Mouse (Mus musculus): Measurements from ENCODE around the gene AA467197. TPM values are rescaled to one million over a fixed set of nuclear protein-coding genes. Genes with fewer than 3 reads are reported as not detected.

AA467197 gene
- total and polyA plus RNA-seq, 3 experiments = 0.36 to 0.44 TPM; not detected in 1

DNA sequence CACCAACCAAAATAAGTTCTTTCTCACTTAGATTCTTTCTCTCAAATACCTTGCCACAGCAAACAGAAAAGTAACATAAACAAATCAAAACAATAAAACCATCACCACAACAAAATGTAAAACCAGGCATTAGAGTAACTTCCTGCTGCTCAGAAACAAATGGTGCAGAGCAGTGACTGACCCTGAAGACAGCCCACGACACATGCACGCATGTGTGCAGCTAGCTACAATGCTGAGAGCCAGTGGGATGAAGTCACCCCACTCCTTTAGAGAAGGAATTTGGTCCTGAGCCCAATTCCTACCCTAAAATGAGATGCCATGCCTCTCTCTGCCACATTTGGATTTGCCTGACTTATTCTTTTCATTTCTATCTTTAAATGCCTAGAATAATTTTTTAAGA, 35.4 kb upstream of the AA467197 start:
- Histone ChIP-seq H3K79me2 (replicated peaks; ENCODE audit: control insufficient read depth, insufficient read depth, low read length) (no peaks in the 10 kb centered on the region), H3K4me1 (ENCODE audit: control insufficient read depth, insufficient read depth, low read length) (no peaks in the 10 kb centered on the region; the same call in 1 of the 2 replicates), H3K9ac (ENCODE audit: low read depth, low read length) (no peak overlapping the region), H3K4me3 (no peak overlapping the region), H3K27me3 (ENCODE audit: control insufficient read depth, insufficient read depth, low read length) (no peaks in the 10 kb centered on the region), H3K36me3 (ENCODE audit: control insufficient read depth, insufficient read depth, low read length) (no peaks in the 10 kb centered on the region), H3K27ac (no peak overlapping the region)
- TF ChIP-seq POLR2A (IDR thresholded peaks at IDR 0.05; ENCODE audit: insufficient read depth, low read depth, low read length) = no peak
- TF ChIP-seq CTCF (IDR thresholded peaks at IDR 0.05) = no peak
- no peak for TF ChIP-seq EP300 (IDR thresholded peaks at IDR 0.05; ENCODE audit: insufficient read depth, low read depth, low read length)
- intact Hi-C loops (cut with DNase I) = no loop called here
- whole genome bisulfite sequencing = 60% methylated on average over 2 of the region's 2 CpGs
- DNase-seq = no peak

- H3K36me3 ChIP-seq (ENCODE audit: control insufficient read depth, insufficient read depth, low read length) = no peaks in the 10 kb centered on the region
- no peak overlapping the region for H3K9ac ChIP-seq (ENCODE audit: low read depth, low read length)
- WGBS = 78% methylated on average over 5 of the region's 5 CpGs
- no peak overlapping the region for H3K27ac ChIP-seq
- H3K79me2 ChIP-seq (replicated peaks; ENCODE audit: control insufficient read depth, insufficient read depth, low read length) = no peaks in the 10 kb centered on the region
- DNase-seq = no peak
- intact Hi-C loops (cut with DNase I) = no loop called here
- no peak for TF ChIP-seq CTCF (IDR thresholded peaks at IDR 0.05)
- TF ChIP-seq POLR2A (IDR thresholded peaks at IDR 0.05; ENCODE audit: insufficient read depth, low read depth, low read length) = no peak
- no peak for TF ChIP-seq EP300 (IDR thresholded peaks at IDR 0.05; ENCODE audit: insufficient read depth, low read depth, low read length)
- H3K4me1 ChIP-seq (ENCODE audit: control insufficient read depth, insufficient read depth, low read length) = no peaks in the 10 kb centered on the region
- no peaks in the 10 kb centered on the region for H3K27me3 ChIP-seq (ENCODE audit: control insufficient read depth, insufficient read depth, low read length)
- H3K4me3 ChIP-seq = no peak overlapping the region
These were observed 31.0 kb upstream of the AA467197 start for GRCm38 (mm10) chr2:122605829-122606228.

DNA sequence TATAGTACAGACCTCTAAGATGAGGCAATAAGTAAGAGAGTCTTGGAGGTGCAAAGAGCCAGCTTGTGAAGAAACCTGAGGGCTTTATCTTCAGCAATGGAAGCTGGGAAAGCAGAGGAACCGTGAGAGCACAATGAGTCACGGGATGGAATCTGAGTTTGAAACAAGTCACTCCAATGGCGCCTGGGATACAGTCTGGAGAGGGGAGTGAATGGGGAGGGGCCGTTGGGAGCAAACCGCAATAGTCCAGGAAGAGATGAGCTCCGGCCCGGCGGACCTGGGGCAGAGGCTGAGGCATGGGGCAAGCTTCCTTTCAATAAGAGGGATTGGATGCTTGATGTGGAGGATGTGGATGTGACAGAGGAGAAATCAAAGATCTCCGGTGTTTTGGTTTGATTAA, 28.0 kb upstream of the AA467197 start:
- Histone ChIP-seq H3K27me3 (ENCODE audit: control insufficient read depth, insufficient read depth, low read length) (no peaks in the 10 kb centered on the region), H3K79me2 (replicated peaks; ENCODE audit: control insufficient read depth, insufficient read depth, low read length) (no peaks in the 10 kb centered on the region), H3K4me3 (no peak overlapping the region), H3K27ac (no peak overlapping the region), H3K9ac (ENCODE audit: low read depth, low read length) (no peak overlapping the region), H3K4me1 (ENCODE audit: control insufficient read depth, insufficient read depth, low read length) (no peaks in the 10 kb centered on the region; the same call in 1 of the 2 replicates), H3K36me3 (ENCODE audit: control insufficient read depth, insufficient read depth, low read length) (no peaks in the 10 kb centered on the region)
- WGBS = 55% methylated on average over 9 of the region's 9 CpGs
- intact Hi-C loops (cut with DNase I) = no loop called here
- TF ChIP-seq EP300 (IDR thresholded peaks at IDR 0.05; ENCODE audit: insufficient read depth, low read depth, low read length) = no peak
- no peak for TF ChIP-seq POLR2A (IDR thresholded peaks at IDR 0.05; ENCODE audit: insufficient read depth, low read depth, low read length)
- TF ChIP-seq CTCF (IDR thresholded peaks at IDR 0.05) = no peak
- no peak for DNase-seq

DNA sequence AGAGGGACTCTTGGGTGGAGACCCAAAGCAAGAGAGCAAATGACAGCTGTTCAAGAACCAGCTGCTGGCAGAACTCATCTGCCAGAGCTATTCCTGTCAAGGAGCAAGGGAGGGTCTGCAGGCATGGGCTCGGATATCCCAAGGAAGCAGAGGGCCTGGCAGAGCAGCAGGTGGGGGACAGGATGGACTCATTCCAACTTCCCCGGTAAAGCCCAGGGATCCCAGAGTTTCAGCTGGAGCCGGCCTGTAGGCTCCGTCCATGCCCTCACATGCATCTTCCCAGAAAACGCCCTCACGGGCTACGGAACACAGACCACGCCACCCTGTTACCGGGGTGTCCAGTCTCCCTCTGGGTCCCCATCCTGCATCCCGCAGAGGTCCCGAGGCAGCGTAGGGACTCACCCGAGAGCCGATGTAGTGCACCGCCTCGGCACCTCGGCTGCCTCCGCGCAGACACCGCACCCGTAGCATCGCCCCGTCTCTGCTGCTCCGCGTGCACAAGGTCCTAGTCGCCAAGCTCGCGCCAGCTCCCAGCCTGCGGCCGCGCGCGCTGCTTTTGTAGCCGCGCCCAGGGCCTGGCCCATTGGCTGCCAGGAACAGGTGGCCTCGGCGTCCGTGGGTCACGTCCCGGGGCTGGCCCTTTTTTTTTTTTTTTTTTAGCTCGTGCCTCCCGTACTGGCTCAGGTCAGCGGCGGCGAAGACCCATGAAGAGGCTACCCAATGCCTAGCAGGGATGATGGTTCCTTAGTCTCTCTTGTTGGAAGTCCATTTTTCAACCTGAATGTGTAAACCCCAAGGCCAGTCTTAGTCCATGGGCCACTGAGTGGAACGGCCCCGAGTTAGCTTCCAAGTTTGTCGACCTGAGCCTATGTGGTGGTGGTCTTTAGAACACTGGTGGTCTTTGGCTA, 25.8 kb upstream of the AA467197 start, which contains the start of gene Gatm:
TSS of gene Gatm (minus strand) at position 558 of the 908 bp plus-strand sequence.
- peak; percentile 75 to 81 for DNase-seq
- no peaks in the 10 kb centered on the region; the same call in 1 of the 2 replicates for H3K4me1 ChIP-seq (ENCODE audit: control insufficient read depth, insufficient read depth, low read length)
- H3K79me2 ChIP-seq (replicated peaks; ENCODE audit: control insufficient read depth, insufficient read depth, low read length) = no peaks in the 10 kb centered on the region
- 3% methylated on average over 48 of the region's 48 CpGs for WGBS
- H3K9ac ChIP-seq (ENCODE audit: low read depth, low read length) = peak within 1 kb of the TSS; percentile 72
- H3K36me3 ChIP-seq (ENCODE audit: control insufficient read depth, insufficient read depth, low read length) = no peaks in the 10 kb centered on the region
- H3K27ac ChIP-seq = no peak within 1 kb of the TSS; the same call in 1 of the 2 replicates
- no peak for TF ChIP-seq POLR2A (IDR thresholded peaks at IDR 0.05; ENCODE audit: insufficient read depth, low read depth, low read length)
- TF ChIP-seq EP300 (IDR thresholded peaks at IDR 0.05; ENCODE audit: insufficient read depth, low read depth, low read length) = no peak
- H3K4me3 ChIP-seq = peak within 1 kb of the TSS; percentile 58
- H3K27me3 ChIP-seq (ENCODE audit: control insufficient read depth, insufficient read depth, low read length) = no peaks in the 10 kb centered on the region
- intact Hi-C loops (cut with DNase I) = loop anchor here (5.0 kb wide), 1 partner anchor 39 kb away; no protein-coding TSS in a partner anchor

GRCm38 (mm10) chr2:122611654-122611973, 25.2 kb upstream of the AA467197 start:
- Histone ChIP-seq H3K27me3 (ENCODE audit: control insufficient read depth, insufficient read depth, low read length) (no peaks in the 10 kb centered on the region), H3K4me1 (ENCODE audit: control insufficient read depth, insufficient read depth, low read length) (no peaks in the 10 kb centered on the region; the same call in 1 of the 2 replicates), H3K79me2 (replicated peaks; ENCODE audit: control insufficient read depth, insufficient read depth, low read length) (no peaks in the 10 kb centered on the region), H3K27ac (no peak overlapping the region), H3K4me3 (no peak overlapping the region; the same call in 1 of the 2 replicates), H3K9ac (ENCODE audit: low read depth, low read length) (no peak overlapping the region), H3K36me3 (ENCODE audit: control insufficient read depth, insufficient read depth, low read length) (no peaks in the 10 kb centered on the region)
- no peak for DNase-seq
- intact Hi-C loops (cut with DNase I) = loop anchor here (5.0 kb wide), 1 partner anchor 39 kb away; no protein-coding TSS in a partner anchor
- 83% methylated on average over 4 of the region's 4 CpGs for WGBS
- TF ChIP-seq EP300 (IDR thresholded peaks at IDR 0.05; ENCODE audit: insufficient read depth, low read depth, low read length) (no peak), CTCF (IDR thresholded peaks at IDR 0.05) (no peak), POLR2A (IDR thresholded peaks at IDR 0.05; ENCODE audit: insufficient read depth, low read depth, low read length) (no peak)

- DNase-seq = no peak
- Histone ChIP-seq H3K36me3 (ENCODE audit: control insufficient read depth, insufficient read depth, low read length) (no peaks in the 10 kb centered on the region), H3K27me3 (ENCODE audit: control insufficient read depth, insufficient read depth, low read length) (no peaks in the 10 kb centered on the region), H3K27ac (no peak overlapping the region), H3K4me1 (ENCODE audit: control insufficient read depth, insufficient read depth, low read length) (no peaks in the 10 kb centered on the region; the same call in 1 of the 2 replicates), H3K9ac (ENCODE audit: low read depth, low read length) (no peak overlapping the region), H3K4me3 (no peak overlapping the region), H3K79me2 (replicated peaks; ENCODE audit: control insufficient read depth, insufficient read depth, low read length) (no peaks in the 10 kb centered on the region)
- intact Hi-C loops (cut with DNase I) = no loop called here
- 60% methylated on average over 6 of the region's 6 CpGs for WGBS
- no peak for TF ChIP-seq EP300 (IDR thresholded peaks at IDR 0.05; ENCODE audit: insufficient read depth, low read depth, low read length)
- TF ChIP-seq CTCF (IDR thresholded peaks at IDR 0.05) = no peak
- TF ChIP-seq POLR2A (IDR thresholded peaks at IDR 0.05; ENCODE audit: insufficient read depth, low read depth, low read length) = no peak
These were observed 20.5 kb upstream of the AA467197 start for GRCm38 (mm10) chr2:122616237-122616636.
